Mouse (Mus musculus): Measurements from ENCODE around the gene Cd248.

Cd248 gene

DNA sequence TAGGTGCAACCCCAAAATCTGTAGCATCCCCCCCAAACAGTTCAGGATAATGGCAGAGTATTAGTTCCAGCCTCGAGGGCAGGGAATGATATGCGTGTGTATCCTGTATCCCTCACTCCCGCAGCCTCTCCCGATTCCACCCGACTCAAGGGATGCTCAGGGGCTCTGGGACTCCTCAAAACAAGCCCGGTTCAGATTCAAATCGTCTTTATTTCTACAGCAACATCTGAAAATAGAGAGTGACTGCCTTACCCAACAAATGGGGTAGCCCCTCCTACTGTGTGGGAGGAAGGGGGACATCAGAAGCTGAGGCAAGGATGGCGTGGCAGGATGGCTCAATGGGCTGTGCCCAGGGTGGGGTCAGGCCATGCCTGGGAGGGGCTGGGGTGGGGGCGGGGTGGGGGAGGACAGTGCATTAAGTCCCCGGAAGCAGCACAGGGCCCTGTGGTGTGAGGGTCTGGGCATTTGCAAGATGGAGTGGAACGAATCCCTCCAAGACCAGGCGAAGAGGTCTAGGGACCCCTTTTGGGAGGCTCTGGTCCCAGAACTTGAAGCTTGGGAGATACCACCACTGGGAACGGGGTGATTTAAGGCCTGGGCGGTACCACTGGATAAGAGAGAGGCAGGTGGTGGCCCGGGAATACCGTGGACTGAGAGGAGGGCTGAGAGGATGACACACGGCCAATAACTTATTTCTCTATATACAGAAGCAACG lies 39.8 kb downstream of the Cd248 start:
- DNase-seq: no peak

DNA sequence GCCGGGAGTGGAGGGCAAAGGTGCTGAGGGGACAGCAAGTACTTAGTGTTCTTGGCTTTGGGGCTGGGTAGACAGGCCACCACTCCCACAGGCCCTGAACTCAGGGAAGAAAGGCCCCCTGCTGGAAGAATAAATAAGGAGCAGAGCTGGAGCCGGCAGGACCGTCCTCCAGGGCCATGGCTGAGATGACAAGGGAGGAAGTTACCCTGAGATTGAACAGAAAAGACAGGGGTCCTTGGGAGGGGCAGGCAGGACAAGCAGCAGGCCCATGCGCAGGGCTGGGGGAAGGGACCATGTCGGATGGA lies 40.3 kb downstream of the Cd248 start:
- DNase-seq: peak; percentile 65

DNA sequence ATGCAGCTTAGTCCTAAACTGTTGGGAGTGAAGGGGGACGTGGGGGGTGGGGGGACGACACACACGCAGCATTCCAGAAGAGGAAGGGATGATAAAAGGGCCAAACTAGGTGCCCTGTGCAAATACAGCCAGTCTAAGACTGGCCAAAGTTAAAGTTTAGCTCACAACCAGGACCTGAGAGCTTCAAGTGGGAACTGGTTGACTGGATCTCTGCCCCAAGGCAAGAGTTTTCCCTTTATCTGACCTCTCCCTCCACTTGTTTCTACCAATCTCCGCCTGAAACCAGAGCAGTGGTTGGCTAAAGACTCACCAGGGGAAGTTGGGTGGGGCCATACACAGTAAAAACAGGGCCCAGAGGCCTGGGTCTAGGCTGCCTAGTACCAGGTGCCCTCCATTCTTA lies 40.8 kb downstream of the Cd248 start:
- DNase-seq: no peak

DNA sequence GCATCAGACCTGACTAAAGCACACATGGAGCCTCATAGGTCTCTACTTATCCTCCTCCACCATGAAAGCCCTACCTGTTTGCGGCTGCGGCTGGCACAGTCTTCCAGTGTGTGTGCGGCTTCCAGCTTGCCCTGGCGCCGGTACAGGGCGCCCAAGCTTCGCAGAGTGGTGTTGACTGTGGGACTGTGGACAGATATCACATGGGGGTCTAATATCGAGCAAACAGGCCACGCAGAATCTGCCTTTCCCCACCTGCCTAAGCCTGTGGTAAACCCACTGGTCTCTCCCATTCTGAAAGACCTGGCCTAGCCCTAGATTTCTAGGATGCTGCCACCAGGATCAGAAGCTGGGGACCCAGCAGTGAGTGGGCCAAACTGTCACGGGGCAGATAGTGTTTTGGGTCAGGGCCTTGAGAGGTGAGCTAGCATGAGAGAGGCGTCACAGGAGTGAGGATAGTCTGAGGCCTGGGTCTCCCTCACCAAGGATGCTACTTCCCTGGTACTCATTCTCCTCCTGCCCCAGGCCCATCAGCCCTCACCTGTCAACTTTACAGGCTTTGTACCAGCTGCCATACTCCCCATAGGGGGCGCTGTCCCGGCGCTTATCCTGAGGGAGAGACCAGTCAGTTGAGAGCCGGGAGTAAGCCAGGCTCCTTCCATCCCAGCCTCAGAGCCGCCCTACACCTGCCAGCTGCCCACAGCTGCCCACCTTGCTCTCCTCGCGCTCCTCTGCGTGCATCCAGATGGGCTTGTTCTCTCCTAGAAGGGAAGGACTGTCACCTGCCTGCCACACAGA lies 42.0 kb downstream of the Cd248 start:
- no peak for DNase-seq

DNA sequence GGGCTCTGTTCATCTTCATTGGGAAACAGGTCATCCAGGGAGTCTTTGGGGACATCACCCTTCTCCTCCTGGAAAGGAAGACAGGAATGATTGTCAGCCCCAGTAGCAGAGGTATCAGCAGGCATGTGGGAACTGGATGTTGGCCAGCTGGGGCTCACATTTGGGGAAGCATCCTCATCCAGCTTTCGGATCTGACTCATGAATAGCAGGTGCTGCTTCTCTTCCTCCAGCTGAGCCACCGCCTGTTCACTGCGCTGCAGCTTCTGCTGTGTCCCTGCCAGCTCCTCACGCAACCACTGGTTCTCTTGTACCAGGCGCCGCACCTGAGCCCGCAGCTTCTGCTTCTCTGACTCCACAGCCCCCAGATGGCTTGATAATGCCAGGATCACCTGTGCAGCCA lies 45.9 kb downstream of the Cd248 start:
- DNase-seq: no peak

GRCm38 (mm10) chr19:5117494-5118383 lies 49.9 kb downstream of the Cd248 start:
- DNase-seq: peak; percentile 97

GRCm38 (mm10) chr19:5118384-5118698 lies 50.5 kb downstream of the Cd248 start, which contains the start of gene Klc2:
Gene Klc2, minus strand, starts transcription at chr19:5118560.
- DNase-seq: no peak
